Mouse (Mus musculus): ENCODE data around the gene Sec61g. TPM values are rescaled to one million over a fixed set of nuclear protein-coding genes. Genes with fewer than 3 reads are reported as not detected.

The Sec61g gene
- polyA plus RNA-seq, 1 experiment from 2014 or later: 43.0 TPM

DNA sequence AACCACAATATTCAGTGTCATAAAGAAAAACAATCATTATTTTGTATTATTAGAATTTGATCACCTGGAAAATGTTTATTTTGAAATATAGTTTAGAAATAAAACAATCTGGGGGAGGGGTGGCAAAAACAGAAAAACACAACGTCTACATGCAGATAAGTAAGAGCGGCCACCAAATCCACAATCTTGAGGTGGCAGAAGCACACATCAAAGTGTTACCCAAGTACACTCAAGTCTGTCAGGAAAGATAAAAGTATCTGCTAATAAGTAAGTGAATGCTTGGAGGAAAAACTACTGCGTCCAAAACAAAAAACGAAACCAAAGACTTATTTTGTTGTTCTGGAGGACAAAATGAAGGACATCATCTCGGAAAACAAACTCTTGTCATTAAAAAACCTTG lies 5.1 kb downstream of the Sec61g start:
- no peaks in the 10 kb centered on the region for H3K27me3 ChIP-seq (ENCODE audit: control insufficient read depth, insufficient read depth, low read length)
- H3K27ac ChIP-seq (replicated peaks; ENCODE audit: low read depth, low read length): no peak overlapping the region
- ATAC-seq (replicated peaks; ENCODE audit: insufficient number of reproducible peaks, low FRiP score, low TSS enrichment, low read depth) (no peak), DNase-seq (ENCODE audit: low spot score) (no peak)
- H3K9ac ChIP-seq (replicated peaks; ENCODE audit: low read length): no peak overlapping the region
- no peak overlapping the region for H3K4me3 ChIP-seq (ENCODE audit: low read depth, low read length)
- WGBS: 88% methylated on average over 5 of the region's 5 CpGs
- no peak overlapping the region for H3K4me2 ChIP-seq (ENCODE audit: low read depth, low read length)
- peaks cover 5% of the 10 kb centered on the region; the same call in 1 of the 2 replicates for H3K36me3 ChIP-seq (replicated peaks; ENCODE audit: control insufficient read depth, insufficient read depth, low read depth, low read length)
- H3K4me1 ChIP-seq (ENCODE audit: control insufficient read depth, insufficient read depth, low read length): no peaks in the 10 kb centered on the region
- no peaks in the 10 kb centered on the region for H3K9me3 ChIP-seq (replicated peaks; ENCODE audit: control insufficient read depth, low read length)

DNA sequence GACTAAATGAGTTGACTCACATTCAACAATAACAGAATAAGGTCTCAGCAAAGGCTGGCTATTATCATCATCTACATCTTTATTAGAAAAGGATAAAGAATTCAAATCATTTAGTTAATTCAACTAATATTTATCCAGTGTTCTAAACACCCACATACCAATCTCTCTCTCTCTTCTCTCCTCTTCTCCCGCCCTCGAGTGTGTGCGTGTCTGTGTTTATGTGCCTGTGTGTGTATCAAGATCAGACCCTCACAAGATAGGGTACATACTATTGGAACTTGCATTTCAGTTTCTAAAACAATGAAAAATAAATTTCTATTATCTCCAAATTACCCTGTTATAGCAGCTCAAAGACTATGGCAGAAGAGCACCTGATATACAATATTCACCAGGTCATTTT lies 5.5 kb downstream of the Sec61g start:
- Histone ChIP-seq H3K9me3 (replicated peaks; ENCODE audit: control insufficient read depth, low read length) (no peaks in the 10 kb centered on the region), H3K4me2 (ENCODE audit: low read depth, low read length) (no peak overlapping the region), H3K36me3 (replicated peaks; ENCODE audit: control insufficient read depth, insufficient read depth, low read depth, low read length) (peaks cover 5% of the 10 kb centered on the region; the same call in 1 of the 2 replicates), H3K27me3 (ENCODE audit: control insufficient read depth, insufficient read depth, low read length) (no peaks in the 10 kb centered on the region), H3K9ac (replicated peaks; ENCODE audit: low read length) (no peak overlapping the region), H3K27ac (replicated peaks; ENCODE audit: low read depth, low read length) (no peak overlapping the region), H3K4me3 (ENCODE audit: low read depth, low read length) (no peak overlapping the region), H3K4me1 (ENCODE audit: control insufficient read depth, insufficient read depth, low read length) (no peaks in the 10 kb centered on the region)
- WGBS: 98% methylated on average over 3 of the region's 3 CpGs
- ATAC-seq (replicated peaks; ENCODE audit: insufficient number of reproducible peaks, low FRiP score, low TSS enrichment, low read depth): no peak
- no peak for DNase-seq (ENCODE audit: low spot score)

DNA sequence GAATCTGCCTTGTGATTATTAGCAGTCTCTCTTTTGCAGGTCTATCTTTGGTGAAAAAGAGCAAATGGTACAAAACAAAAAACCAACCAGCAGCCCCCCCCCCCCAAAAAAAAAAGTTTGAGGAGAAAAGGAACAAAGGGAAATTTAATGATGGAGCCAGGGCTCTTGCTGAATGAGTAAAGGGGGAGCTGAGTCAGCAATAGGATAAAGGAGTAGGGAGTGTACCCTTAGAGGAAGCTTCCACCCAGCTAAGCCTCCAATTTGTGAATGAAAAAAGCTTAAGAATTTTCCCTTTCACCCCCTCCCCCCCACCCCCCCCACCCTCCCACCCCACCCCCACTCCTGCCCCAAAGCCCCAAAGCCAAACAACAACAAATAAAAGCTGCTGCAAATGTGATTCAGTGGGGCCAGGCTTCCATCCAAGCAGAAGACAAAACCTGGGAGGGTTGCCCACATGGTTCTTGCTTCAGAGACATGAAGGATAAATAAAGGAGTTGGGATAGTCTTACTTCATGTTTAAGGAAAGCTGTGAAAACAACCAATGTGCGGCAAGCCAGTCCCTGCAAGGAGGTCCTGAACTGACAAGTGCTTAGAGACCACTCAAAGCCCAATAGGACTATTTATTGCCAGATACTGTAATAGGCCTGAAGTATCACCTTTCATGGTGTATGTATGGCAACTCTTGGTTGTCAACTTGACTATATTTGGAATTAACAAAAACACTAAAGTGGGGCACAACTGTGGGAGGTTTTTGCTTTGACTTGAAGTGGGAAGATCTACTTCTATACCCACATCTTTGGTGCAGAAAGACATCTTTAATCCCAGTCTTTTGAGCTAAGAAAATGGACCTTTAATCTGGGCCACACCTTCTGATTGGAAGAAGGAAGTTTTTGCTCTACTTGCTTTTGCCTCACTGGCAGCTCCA lies 9.3 kb downstream of the Sec61g start:
- Histone ChIP-seq H3K27ac (replicated peaks; ENCODE audit: low read depth, low read length) (no peak overlapping the region), H3K9ac (replicated peaks; ENCODE audit: low read length) (no peak overlapping the region), H3K4me1 (ENCODE audit: control insufficient read depth, insufficient read depth, low read length) (no peaks in the 10 kb centered on the region), H3K36me3 (replicated peaks; ENCODE audit: control insufficient read depth, insufficient read depth, low read depth, low read length) (no peaks in the 10 kb centered on the region; the same call in 1 of the 2 replicates), H3K9me3 (replicated peaks; ENCODE audit: control insufficient read depth, low read length) (no peaks in the 10 kb centered on the region), H3K4me2 (ENCODE audit: low read depth, low read length) (no peak overlapping the region), H3K27me3 (ENCODE audit: control insufficient read depth, insufficient read depth, low read length) (no peaks in the 10 kb centered on the region), H3K4me3 (ENCODE audit: low read depth, low read length) (no peak overlapping the region)
- ATAC-seq (replicated peaks; ENCODE audit: insufficient number of reproducible peaks, low FRiP score, low TSS enrichment, low read depth) (no peak), DNase-seq (ENCODE audit: low spot score) (no peak)
- WGBS: 23% methylated on average over 1 of the region's 1 CpGs

Other genes starting within 250 kb of the Sec61g start
- 6.4 and 8.8 TPM in 2 replicates for gene Egfr, start 243.7 kb upstream of the Sec61g start, polyA plus RNA-seq (2014; fragmentation: Nextera tagmentation; extraction: Ambion mirVana)